Mouse (Mus musculus): ENCODE results near the gene Fmo5.

GRCm38 (mm10) chr3:97649469-97649868 lies 20.9 kb downstream of the Fmo5 start:
- TF ChIP-seq CTCF (IDR thresholded peaks at IDR 0.05; ENCODE audit: insufficient read depth, low read length) (no peak), POLR2A (IDR thresholded peaks at IDR 0.05; ENCODE audit: borderline replicate concordance, extremely low read depth, low read depth, low read length) (no peak)

Measured in lung, adult 2 months (tissue).